Mouse (Mus musculus) hindbrain, embryonic 10.5 days (tissue): ENCODE data around the gene Fxr2. TPM values are rescaled to one million over a fixed set of nuclear protein-coding genes. Genes with fewer than 3 reads are reported as not detected.

Source experiments
- DNase-seq: peaks from one replicate; pipeline ENCODE4 v3.0.0-alpha.2; 2017; ENCODE audit warnings: low spot score
- H3K27ac ChIP-seq: fragments of 300-500 bp; sonication (generic); 2 replicates; pipeline ENCODE4 v1.5.1; 2016; ENCODE audit warnings: mild to moderate bottlenecking, moderate library complexity
- H3K27me3 ChIP-seq: fragments of 300-500 bp; sonication (generic); 2 replicates; pipeline ENCODE4 v1.6.1; 2016; ENCODE audit warnings: mild to moderate bottlenecking; ENCODE audit not compliant: poor library complexity, insufficient read depth, severe bottlenecking
- H3K36me3 ChIP-seq: fragments of 300-500 bp; sonication (generic); 2 replicates; pipeline ENCODE4 v1.6.1; 2016; ENCODE audit warnings: mild to moderate bottlenecking, moderate library complexity
- H3K4me1 ChIP-seq: fragments of 300-500 bp; sonication (generic); replicated peaks from 2 replicates; pipeline ENCODE4 v1.6.1; 2016; ENCODE audit warnings: mild to moderate bottlenecking
- H3K4me3 ChIP-seq: fragments of 300-500 bp; sonication (generic); 2 replicates; pipeline ENCODE4 v1.5.1; 2016; ENCODE audit warnings: mild to moderate bottlenecking, moderate library complexity
- H3K9me3 ChIP-seq: fragments of 300-500 bp; sonication (generic); 2 replicates; pipeline ENCODE4 v1.6.1; 2016; ENCODE audit warnings: mild to moderate bottlenecking, moderate library complexity
- WGBS: fragments of 180-500 bp; shearing (Covaris S2); methylation state at CpG from one replicate; pipeline ENCODE4 v1.1.7; 2016; 5-methylcytosine and 5-hydroxymethylcytosine counted together
- polyA plus RNA-seq: library from polyadenylated mRNA; unstranded; fragments of >200 nt; fragmentation: Nextera tagmentation; extraction: Ambion mirVana; gene quantifications from 2 replicates; pipeline ENCODE4 v1.2.1, GENCODE M21; 2016

Gene Fxr2
- polyA plus RNA-seq, 1 experiment from 2014 or later: 47.4 TPM

DNA sequence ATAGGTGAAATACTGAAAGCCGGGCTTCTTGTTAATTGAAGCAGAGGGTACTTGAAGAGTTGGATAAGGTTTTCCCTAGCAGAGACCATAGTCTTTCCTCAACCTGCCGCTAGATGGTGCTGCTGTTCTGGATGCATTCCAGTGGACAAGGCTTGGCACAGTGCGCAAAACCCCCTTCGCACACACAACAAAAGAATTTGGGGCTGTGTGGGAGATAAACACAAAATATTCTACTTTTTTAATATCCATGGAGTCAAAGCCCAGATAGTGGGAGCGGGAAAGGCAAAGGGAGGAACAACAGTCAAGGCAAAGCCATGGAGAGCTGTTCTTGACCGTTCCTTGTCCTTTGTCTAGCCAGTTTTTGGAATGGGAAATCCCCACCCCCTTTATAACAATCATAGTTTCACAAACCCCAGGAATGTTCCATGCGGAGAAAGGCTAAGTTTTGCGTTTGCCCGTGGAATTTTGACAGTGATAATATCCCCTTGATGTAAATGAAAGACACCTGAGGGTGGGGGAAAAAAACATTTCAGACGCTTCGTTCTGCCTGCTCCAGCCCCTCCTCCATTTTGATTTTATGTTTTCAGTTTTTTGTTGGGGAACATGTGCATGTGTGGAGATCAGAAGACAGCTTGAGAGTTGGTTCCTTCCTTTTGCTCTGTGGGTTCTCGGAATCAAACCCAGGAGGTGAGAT, 50.2 kb downstream of the Fxr2 start:
- Histone ChIP-seq H3K9me3 (no peaks in the 10 kb centered on the region), H3K4me1 (peaks cover 50% of the 10 kb centered on the region), H3K36me3 (peaks cover 26% of the 10 kb centered on the region), H3K27me3 (peaks cover 15% of the 10 kb centered on the region; the same call in 1 of the 2 replicates), H3K4me3 (peak overlapping the region; percentile 82), H3K27ac (peak overlapping the region; percentile 84)
- WGBS: 28% methylated on average over 12 of the region's 12 CpGs
- DNase-seq: peak; percentile 90

DNA sequence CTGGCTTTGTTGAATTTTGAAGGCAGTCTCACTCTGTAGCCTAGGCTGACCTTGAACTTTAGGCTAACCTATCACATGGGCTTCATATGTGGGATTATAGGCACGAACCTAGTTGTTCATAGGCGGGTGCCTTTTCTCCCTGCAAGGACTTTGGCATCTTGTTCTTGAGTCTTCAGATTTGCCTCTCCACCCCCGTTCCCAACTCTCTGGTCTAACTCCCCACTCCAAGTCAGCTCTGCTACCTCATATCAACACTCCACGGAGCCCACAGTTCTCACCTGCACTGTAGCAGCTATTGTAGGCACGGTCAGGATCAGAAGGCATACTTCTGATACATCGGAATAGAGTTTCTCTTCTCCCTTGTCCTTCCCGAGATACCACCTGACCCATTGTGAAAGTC, 50.8 kb downstream of the Fxr2 start:
- peaks cover 50% of the 10 kb centered on the region for H3K4me1 ChIP-seq
- peaks cover 21% of the 10 kb centered on the region for H3K36me3 ChIP-seq
- H3K4me3 ChIP-seq: no peak overlapping the region
- 79% methylated on average over 7 of the region's 7 CpGs for WGBS
- H3K9me3 ChIP-seq: no peaks in the 10 kb centered on the region
- no peak for DNase-seq
- peaks cover 15% of the 10 kb centered on the region; the same call in 1 of the 2 replicates for H3K27me3 ChIP-seq
- H3K27ac ChIP-seq: peak overlapping the region; percentile 84; the same call in 1 of the 2 replicates

DNA sequence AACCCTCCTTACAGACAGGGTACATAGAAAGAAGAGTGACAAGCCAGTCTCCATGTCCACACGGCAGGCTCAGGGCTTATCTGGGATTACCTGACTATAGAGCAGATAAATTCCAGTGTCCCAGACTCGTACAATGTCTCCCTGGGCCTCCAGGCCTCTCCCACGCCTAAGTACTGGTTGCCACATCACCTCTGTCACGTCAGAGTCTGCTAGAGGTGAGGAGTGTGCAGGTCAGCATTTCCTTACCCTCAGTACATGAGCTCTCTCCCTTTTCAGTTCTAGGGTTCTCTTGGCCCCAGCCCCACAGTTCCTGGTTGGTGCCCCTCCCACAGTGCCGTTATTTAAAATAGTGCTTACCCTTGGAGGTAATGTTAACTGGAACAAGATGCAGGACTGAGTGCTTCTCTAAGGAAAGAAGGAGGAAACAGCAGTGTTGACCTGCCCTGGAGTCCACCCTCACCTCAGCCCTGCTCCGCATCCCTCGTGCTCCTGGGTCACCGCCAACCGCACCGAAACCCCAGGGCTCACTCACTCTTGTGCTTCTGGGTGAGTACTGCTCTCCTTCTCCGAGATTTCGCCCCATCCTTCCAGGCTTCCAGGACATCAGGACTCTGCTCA, 51.4 kb downstream of the Fxr2 start:
- Histone ChIP-seq H3K27me3 (peaks cover 15% of the 10 kb centered on the region; the same call in 1 of the 2 replicates), H3K27ac (peak overlapping the region; percentile 41), H3K4me3 (no peak overlapping the region), H3K36me3 (peaks cover 14% of the 10 kb centered on the region), H3K9me3 (no peaks in the 10 kb centered on the region), H3K4me1 (peaks cover 50% of the 10 kb centered on the region)
- WGBS: 86% methylated on average over 12 of the region's 12 CpGs
- no peak for DNase-seq

DNA sequence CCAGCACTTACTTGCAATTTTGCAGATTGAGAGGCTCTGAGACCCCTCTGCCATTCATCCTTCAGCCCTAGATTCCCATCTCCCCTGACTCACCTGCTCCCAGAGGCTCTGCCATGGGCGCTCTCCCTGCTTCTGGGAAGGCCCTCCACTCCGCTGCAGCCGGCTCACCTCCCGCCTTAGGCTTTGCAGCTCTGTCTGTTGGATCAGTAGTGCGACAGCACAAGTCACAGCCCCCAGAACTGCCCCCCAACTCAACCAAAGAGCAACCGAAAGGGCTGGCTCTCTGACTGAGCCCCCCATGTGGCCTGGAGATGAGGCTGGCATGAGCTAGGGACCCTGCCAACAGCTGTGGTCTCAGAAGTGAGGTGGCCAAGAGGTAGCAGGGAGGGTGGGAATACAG, 52.1 kb downstream of the Fxr2 start:
- 83% methylated on average over 6 of the region's 6 CpGs for WGBS
- Histone ChIP-seq H3K4me1 (peaks cover 47% of the 10 kb centered on the region), H3K36me3 (peaks cover 7% of the 10 kb centered on the region), H3K27ac (no peak overlapping the region), H3K27me3 (peaks cover 15% of the 10 kb centered on the region; the same call in 1 of the 2 replicates), H3K4me3 (no peak overlapping the region), H3K9me3 (no peaks in the 10 kb centered on the region)
- DNase-seq: no peak

DNA sequence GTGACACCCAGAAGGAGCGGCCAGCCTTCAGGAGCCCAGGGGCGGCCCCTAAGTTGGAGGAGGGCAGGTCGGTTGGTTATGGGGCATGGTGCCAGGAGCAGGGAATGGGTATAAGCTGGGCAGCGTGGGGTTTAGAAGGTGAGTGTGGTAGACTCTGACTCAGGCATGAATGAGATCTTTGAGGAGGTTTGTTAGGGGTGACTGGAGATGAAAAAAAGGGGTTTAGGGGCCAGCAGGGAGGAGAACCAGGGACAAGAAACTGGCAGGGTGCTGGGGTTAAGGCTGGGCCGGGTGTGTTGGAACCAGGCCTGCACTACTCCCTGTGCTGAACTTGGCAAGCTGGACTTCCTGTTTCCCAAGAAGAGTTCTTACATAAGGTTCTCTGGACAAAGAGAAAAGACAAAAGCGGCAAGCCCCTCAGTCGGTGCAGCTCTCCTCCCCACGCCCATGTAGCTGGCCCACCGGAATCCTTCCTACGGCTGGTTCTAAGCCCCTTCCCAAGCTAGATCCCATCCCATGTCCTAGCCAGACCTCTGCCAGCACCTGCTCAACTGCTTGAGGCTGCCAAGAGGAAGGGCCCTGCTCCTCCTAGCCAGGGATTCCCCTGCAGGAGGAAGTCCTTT, 52.8 kb downstream of the Fxr2 start, which contains the start of gene Tnfsf13:
TSS of gene Tnfsf13 (minus strand) at position 259 of the 623 bp plus-strand sequence.
- H3K9me3 ChIP-seq: no peaks in the 10 kb centered on the region
- no peaks in the 10 kb centered on the region; the same call in 1 of the 2 replicates for H3K36me3 ChIP-seq
- no peak within 1 kb of the TSS for H3K4me3 ChIP-seq
- peaks cover 41% of the 10 kb centered on the region for H3K4me1 ChIP-seq
- no peak for DNase-seq
- H3K27me3 ChIP-seq: peaks cover 15% of the 10 kb centered on the region; the same call in 1 of the 2 replicates
- H3K27ac ChIP-seq: no peak within 1 kb of the TSS
- 74% methylated on average over 10 of the region's 10 CpGs for WGBS

DNA sequence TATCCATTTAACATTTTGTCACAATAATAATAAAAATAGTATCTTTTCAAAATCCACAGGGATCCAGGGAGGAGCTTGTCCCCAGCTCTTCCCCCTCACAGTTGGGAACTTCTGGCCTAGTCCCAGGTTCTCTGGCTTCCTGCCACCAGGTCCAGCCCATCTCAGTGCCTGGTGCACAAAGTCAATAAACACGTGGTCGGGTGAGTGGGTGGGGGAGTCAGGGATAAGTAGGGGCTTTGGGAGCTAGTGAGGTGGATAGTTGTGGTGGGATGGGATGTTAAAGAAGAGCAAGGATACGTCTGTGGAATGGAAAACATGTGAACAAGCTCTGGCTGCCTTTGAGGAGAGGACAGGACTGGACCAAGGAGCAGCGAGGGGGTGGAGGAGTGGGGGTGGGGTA, 53.6 kb downstream of the Fxr2 start:
- Histone ChIP-seq H3K36me3 (no peaks in the 10 kb centered on the region), H3K27me3 (peaks cover 15% of the 10 kb centered on the region; the same call in 1 of the 2 replicates), H3K4me1 (peaks cover 34% of the 10 kb centered on the region), H3K27ac (no peak overlapping the region), H3K4me3 (no peak overlapping the region), H3K9me3 (no peaks in the 10 kb centered on the region)
- WGBS: 18% methylated on average over 4 of the region's 4 CpGs
- DNase-seq: no peak

DNA sequence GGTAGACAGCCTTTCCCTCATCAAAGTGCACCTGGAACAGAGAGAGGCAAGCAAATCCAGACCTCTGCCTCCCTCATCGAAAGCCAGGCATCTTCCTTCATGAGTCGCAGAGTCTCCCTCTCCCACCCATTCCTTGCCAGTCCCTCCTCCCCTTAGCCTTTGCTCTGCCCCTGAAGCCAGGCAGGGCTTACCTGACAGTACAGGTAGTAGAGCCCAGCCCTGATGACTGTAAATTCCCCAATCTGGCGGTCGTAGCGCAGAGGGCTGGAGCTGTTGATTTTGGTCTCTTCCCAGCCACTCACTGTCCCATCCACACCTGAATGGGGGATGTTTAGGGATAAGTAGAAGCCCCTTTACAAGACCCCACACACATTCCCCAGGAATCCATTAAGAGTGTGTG, 54.3 kb downstream of the Fxr2 start:
- Histone ChIP-seq H3K4me3 (peak overlapping the region; percentile 14; the same call in 1 of the 2 replicates), H3K36me3 (no peaks in the 10 kb centered on the region), H3K27ac (no peak overlapping the region), H3K27me3 (peaks cover 15% of the 10 kb centered on the region; the same call in 1 of the 2 replicates), H3K4me1 (peaks cover 28% of the 10 kb centered on the region), H3K9me3 (no peaks in the 10 kb centered on the region)
- no peak for DNase-seq
- 54% methylated on average over 5 of the region's 5 CpGs for WGBS

DNA sequence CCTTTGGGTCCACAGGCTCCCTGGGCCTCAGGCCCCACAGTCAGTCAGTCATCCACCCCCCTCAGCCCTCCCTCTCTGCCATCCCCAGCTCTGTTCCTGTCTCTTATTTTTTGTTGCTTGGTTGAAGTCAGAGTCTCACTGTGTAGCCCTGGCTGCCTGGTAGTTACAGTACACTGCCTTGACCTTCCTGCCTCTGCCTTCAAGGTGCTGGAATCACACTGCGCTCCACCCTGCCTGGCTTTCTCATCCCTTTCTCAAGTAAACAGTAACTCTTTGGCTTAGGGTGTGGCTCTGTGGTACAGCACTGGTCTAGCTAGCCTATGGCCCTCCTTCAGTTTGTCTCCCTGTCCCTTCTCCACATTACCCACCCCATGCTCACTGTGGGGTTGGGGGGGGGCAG, 57.1 kb downstream of the Fxr2 start:
- H3K4me1 ChIP-seq: peaks cover 22% of the 10 kb centered on the region
- H3K4me3 ChIP-seq: no peak overlapping the region
- H3K27me3 ChIP-seq: 0 out of 2 replicates have a peak, but pooled peaks cover 11% of the 10 kb centered on the region
- H3K27ac ChIP-seq: peak overlapping the region; percentile 23; the same call in 1 of the 2 replicates
- no peaks in the 10 kb centered on the region for H3K36me3 ChIP-seq
- 97% methylated on average over 1 of the region's 1 CpGs for WGBS
- no peaks in the 10 kb centered on the region for H3K9me3 ChIP-seq
- no peak for DNase-seq

DNA sequence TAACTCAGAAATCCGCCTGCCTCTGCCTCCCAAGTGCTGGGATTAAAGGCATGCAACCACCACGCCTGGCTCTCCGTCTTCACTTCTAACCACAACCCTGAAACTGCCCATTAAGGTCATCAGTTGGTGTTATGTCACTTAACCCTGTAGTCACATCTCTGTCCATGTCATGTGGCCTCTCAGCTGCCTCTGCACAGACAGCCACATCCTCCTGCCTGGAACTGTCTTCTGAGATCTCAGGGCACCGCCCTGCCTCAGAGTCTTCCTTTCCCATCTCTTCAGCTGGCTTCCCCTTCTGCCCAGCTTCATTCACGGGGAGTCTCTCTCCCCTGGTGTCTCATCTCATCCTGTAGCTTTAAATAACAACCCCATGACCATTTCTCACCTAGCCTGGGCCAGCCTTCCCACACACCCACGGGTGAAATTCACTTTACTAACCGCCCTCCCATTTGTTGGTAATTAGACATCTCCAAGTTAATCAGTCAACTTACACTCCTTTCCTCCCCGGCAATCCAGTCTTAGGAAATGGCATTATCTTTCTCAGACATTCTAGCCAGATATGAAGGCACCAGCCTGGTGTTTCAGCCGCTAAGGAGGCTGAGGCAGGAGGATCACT, 59.5 kb downstream of the Fxr2 start:
- no peak for DNase-seq
- H3K36me3 ChIP-seq: no peaks in the 10 kb centered on the region
- 0 out of 2 replicates have a peak, but pooled peaks cover 10% of the 10 kb centered on the region for H3K27me3 ChIP-seq
- H3K4me1 ChIP-seq: peaks cover 22% of the 10 kb centered on the region
- H3K4me3 ChIP-seq: no peak overlapping the region
- no peaks in the 10 kb centered on the region for H3K9me3 ChIP-seq
- 83% methylated on average over 9 of the region's 9 CpGs for WGBS
- H3K27ac ChIP-seq: no peak overlapping the region

DNA sequence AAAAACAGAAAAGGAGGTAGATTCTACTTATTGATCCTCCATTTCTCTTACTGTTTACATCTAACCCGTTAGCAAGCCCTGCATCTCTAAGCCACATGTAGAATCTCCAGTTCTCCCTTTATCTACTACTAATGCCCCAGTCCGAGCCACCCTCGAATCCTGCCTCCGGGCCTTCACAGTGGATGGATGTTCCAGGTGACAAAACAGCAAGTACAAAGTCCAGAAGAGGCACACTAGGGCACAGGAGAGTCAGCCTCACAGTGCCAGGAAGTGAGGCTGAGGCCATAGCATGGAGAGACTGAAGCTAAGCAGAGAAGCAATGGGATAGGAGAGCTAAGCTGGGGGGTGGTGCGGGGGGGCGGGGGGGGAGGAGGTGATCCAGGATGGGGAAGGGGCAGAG, 60.1 kb downstream of the Fxr2 start:
- Histone ChIP-seq H3K4me1 (peaks cover 22% of the 10 kb centered on the region), H3K9me3 (no peaks in the 10 kb centered on the region), H3K27me3 (0 out of 2 replicates have a peak, but pooled peaks cover 9% of the 10 kb centered on the region), H3K27ac (no peak overlapping the region), H3K36me3 (no peaks in the 10 kb centered on the region), H3K4me3 (no peak overlapping the region)
- WGBS: 82% methylated on average over 6 of the region's 6 CpGs
- no peak for DNase-seq

DNA sequence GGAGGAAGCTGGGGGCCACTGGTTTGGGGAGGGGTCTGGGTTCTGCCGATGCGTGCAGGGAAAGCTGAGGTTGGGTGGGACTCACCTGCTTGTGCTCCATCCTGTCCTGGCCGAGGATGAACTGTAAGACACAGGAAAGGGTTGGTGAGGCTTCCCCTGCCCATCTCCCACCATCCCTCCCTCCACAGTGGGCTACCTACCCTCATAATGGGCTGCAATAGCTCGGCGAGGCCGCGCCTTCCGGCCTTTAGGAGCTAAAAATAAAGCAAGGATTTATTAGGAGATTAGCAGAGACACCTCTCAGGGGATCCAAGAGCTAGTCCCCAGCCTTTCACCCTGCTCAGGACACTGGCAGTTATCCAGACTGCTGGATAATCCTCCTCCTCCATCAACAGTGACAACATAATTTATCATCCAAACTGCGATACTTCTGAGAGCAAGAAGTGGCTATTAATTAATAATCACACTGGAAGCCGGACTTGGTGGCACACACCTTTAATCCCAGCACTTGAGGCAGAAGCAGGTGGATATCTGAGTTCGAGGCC, 60.7 kb downstream of the Fxr2 start:
- no peak overlapping the region for H3K27ac ChIP-seq
- DNase-seq: no peak
- H3K4me1 ChIP-seq: peaks cover 22% of the 10 kb centered on the region
- no peaks in the 10 kb centered on the region for H3K9me3 ChIP-seq
- 71% methylated on average over 11 of the region's 11 CpGs for WGBS
- 0 out of 2 replicates have a peak, but pooled peaks cover 9% of the 10 kb centered on the region for H3K27me3 ChIP-seq
- no peaks in the 10 kb centered on the region for H3K36me3 ChIP-seq
- H3K4me3 ChIP-seq: no peak overlapping the region

DNA sequence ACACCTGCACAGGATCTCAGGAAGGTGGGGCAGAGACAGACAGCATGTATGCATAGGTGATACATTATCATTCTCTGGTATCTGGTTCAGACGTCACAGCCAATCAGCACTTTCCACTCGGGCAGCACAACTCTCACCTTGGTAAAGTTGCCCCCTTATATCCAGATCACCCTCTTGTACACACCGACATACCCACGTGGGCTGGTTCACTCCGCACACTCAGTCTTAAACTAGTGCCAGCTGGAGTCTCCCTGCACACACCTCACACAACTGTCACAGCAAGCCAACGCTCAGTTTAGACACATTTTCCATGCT, 62.2 kb downstream of the Fxr2 start:
- H3K9me3 ChIP-seq: no peaks in the 10 kb centered on the region
- DNase-seq: no peak
- peak overlapping the region; percentile 59 for H3K4me3 ChIP-seq
- peaks cover 19% of the 10 kb centered on the region for H3K4me1 ChIP-seq
- H3K36me3 ChIP-seq: no peaks in the 10 kb centered on the region
- WGBS: 34% methylated on average over 6 of the region's 6 CpGs
- peak overlapping the region; percentile 89 for H3K27ac ChIP-seq
- 0 out of 2 replicates have a peak, but pooled peaks cover 9% of the 10 kb centered on the region for H3K27me3 ChIP-seq
